Mouse (Mus musculus) v-Abl transformed pro-B cells (cell line): ENCODE data around the gene Med15.

Source experiments
- in situ Hi-C, 2 experiments: fragments of 400-800 bp; cut with MboI; formaldehyde crosslinking; loops; one replicate each; pipeline ENCODE4 v1.15.1; 2025; ENCODE audit not compliant: unreplicated experiment in 2 of 2

Med15 gene

GRCm38 (mm10) chr16:17632580-17632979 lies 100.1 kb downstream of the Med15 start:
- in situ Hi-C loops = no loop called here

GRCm38 (mm10) chr16:17626269-17626555 lies 106.5 kb downstream of the Med15 start:
- in situ Hi-C loops = no loop called here

DNA sequence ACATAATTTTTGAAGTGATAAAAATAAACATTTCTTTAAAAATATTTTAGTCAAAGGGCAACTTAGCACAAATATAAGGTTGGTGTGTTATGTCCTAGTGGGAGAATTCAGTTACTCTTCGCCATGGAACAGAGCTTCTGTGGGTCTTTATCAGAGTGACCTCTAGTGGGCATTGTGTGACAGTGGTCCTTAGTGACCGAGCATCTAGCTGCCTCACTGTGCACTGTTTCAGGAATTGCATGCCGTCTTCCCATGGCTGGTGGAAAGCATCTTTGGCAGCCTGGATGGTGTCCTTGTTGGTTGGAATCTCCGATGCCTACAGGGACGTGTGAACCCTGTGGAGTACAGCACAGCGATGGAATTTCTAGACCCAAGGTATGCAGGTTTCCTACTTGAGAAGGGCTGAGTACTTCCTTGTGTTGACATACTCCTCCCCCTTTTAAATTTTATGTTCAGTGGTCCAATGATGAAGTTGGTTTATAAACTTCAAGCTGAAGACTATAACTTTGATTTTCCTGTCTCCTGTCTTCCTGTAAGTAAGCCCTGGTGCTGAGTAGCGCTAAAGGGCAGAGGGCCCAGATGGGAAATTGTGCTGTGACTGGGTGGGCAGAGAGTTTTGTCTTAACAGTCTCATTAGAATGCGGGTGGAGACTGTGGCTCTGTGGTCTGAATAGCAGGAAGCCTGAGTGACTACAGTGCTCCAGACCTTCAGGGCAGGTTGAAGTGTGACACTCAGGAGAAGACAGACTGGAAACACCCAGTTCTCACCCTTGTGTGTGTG lies 107.0 kb downstream of the Med15 start:
- in situ Hi-C loops = no loop called here

DNA sequence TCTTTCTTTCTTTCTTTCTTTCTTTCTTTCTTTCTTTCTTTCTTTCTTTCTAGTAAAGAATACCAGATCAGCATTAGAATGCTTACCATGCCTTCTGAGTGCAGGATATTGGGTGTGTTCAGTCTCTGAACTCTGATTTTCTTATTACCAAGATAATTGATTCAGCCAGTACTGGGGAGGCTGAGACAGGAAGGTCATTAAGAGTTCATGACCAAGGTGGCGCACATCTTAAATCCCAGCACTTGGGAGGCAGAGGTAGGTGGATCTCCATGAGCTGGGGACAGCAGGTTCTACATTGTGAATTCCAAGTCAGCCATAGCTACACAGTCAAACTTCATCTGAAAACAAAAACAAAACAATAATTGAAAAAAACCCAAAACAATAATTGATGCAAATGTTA lies 110.8 kb downstream of the Med15 start:
- in situ Hi-C loops = no loop called here

GRCm38 (mm10) chr16:17619198-17620105 lies 113.2 kb downstream of the Med15 start, which contains the start of gene Smpd4:
Gene Smpd4, plus strand, starts transcription at chr16:17619354.
- in situ Hi-C loops = loop anchor here in 1 of 2 experiments (10.0 kb wide), 1 partner anchor 145 kb away; no protein-coding TSS in a partner anchor

DNA sequence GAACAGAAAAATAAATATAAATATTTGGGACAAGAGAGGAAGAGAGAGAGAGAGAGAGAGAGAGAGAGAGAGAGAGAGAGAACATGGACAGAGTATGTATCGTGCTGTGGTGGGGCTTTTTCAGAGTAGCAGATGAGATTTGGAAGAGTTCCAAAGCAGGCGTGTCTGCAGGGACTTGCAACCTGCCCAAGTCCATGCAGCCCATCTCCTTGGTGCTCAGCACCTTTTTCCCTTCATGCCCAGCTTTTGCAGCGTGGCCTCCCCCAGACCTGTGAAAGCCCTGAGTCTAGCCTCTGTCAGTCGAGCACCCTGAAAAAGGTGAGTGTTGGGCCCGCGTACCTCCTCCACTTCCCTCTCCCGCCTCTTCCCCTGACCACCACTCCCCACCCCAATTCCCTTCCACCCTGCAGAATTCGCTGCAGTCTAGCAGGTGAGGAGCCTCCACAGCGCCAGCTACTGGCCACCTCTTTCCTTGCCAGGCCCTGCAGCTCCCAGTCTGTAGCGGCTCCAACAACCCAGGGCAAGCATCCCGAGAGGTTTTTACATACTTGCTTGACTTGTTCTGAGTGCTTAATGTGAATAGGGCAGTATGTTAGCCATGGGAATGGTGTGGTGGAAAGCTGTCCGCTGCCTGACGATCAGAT lies 114.6 kb downstream of the Med15 start:
- in situ Hi-C loops = loop anchor here in 1 of 2 experiments (10.0 kb wide), 1 partner anchor 143 kb away; no protein-coding TSS in a partner anchor

- in situ Hi-C loops = loop anchor here in 1 of 2 experiments (10.0 kb wide), 1 partner anchor 141 kb away; no protein-coding TSS in a partner anchor
Measured at GRCm38 (mm10) chr16:17616212-17616611, 116.5 kb downstream of the Med15 start.

- in situ Hi-C loops = loop anchor here in 1 of 2 experiments (10.0 kb wide), 1 partner anchor 140 kb away; no protein-coding TSS in a partner anchor
Measured at GRCm38 (mm10) chr16:17614740-17615139, 118.0 kb downstream of the Med15 start.

- in situ Hi-C loops = loop anchor here in 1 of 2 experiments (10.0 kb wide), 1 partner anchor 137 kb away; no protein-coding TSS in a partner anchor
Measured at GRCm38 (mm10) chr16:17611383-17611782, 121.3 kb downstream of the Med15 start.

DNA sequence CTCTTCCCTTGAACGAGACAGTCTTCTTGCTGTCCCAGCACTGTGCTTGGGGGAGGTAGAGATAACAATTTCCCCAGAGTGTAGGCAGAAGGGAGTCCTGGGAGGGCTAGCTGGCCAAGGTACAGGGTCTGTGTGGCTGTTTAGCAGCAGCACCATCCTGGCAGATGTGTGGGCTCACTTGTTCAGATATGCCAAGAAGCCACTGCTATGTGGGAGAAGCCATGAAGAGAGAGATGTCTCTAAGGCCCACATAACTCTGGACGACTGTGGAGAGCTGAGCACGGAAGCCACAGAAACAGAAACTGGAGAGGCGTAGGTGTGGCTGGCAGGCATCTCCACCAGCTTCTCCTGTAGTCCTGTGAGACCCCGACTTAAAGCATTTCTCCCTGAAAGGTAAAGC lies 127.0 kb downstream of the Med15 start:
- in situ Hi-C loops = no loop called here

GRCm38 (mm10) chr16:17604941-17605340 lies 127.8 kb downstream of the Med15 start:
- in situ Hi-C loops = no loop called here
